Mouse (Mus musculus) left cerebral cortex, postnatal 4 days (tissue): Measurements from ENCODE around the gene Olfm3. TPM values are rescaled to one million over a fixed set of nuclear protein-coding genes. Genes with fewer than 3 reads are reported as not detected.

Experiments
- DNase-seq: peaks from one replicate; pipeline ENCODE4 v3.0.0-alpha.2; 2022
- intact Hi-C: fragments of 180-260 bp; cut with DNase I; formaldehyde crosslinking; loops from one replicate; pipeline ENCODE4 v1.15.1; 2025
- total RNA-seq, 2 experiments: library from RNA; stranded (reverse); gene quantifications; 2 replicates each; pipeline ENCODE4 v1.2.3; 2021

Gene Olfm3
- total RNA-seq, 2 experiments from 2014 or later = 16.7 to 24.9 TPM

DNA sequence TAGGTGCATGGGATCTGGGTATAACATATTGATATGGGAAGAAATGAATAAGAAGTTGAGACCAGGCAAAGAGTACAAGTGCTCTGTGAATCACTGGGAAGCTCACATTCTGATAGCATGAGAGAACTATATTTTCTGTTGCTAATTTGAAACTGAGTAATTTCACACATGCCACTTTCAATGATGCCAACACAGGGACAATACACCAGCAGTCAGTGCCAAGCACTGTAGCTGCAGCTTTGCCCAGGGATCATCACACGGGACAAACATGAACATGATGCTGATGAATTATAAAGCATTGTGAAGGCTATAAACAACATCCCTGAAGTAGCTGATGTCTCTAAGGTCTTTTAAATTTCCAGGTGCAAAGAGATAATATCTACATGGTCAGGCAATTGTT, 161.0 kb downstream of the Olfm3 start:
- no peak for DNase-seq
- intact Hi-C loops = no loop called here

DNA sequence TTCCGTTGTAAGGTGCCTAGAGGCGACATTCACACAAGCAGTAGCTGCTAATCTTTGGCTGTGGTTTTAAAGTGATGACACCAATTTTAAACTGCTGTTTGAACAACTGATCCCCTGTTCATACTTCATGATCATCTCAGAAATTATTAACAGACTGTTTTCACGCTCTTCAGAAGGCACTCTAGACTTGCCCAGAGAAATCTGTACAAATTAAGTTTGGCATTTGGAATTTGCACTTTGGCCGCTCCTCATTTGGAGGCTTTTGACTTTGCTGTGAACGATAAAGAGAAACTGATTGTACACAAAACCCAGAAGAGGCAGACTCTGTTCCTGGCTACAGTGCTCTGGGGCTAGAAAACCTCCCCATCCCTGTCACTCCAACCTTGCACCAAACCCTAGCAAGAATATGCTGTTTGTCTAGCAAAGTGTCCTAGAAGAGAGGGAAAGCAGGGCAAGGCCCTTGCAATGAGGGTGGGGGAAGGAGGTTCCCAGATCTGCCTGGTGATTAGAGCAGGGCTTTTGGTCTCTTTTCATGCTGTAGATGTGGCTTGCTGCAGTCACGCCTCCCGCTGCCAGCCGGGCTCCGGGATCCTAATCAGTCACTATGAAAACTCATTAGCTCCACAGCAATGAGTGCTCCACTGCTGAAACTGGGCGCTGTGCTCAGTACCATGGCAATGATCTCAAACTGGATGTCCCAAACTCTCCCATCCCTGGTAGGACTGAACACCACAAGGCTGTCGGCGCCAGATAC, 176.7 kb downstream of the Olfm3 start:
- intact Hi-C loops = no loop called here
- DNase-seq = peak; percentile 12

DNA sequence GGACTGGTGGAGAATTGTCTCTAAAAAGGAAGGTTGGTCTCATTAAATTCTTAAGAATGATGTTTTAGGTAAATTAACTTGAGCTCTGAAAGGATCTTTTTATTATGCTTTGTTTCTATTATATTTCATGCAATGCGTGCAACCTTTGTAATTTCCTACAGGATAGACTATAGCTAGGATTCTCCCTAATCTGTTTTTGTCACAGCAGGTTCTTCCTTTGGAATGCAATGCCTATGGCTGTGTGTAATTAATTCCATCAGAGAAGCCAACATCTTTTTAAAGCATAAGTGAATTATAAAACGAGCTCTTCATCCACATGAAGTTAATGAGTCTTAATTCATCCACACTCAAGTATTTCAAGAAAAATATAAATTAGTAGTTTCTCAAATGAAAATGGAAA, 177.5 kb downstream of the Olfm3 start:
- intact Hi-C loops = no loop called here
- DNase-seq = no peak

DNA sequence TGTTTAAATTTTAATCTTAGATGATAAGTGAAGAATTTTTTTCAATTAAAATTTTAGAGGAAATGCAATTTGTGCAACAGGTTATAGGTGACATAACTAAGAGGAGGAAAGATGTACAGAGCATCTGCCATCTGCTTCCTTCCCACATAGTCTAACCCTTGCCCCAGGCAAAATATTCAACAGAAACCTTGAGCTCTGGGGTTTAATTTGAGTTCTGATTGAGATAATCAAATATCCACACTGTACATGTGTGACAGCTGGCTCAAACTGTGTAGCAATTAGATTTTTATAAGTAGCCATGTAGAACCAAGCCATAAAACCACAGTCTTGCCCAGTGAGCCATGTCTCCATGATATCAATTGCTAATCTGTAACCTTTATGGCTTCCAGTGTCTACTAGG, 179.1 kb downstream of the Olfm3 start:
- intact Hi-C loops = no loop called here
- DNase-seq = no peak

DNA sequence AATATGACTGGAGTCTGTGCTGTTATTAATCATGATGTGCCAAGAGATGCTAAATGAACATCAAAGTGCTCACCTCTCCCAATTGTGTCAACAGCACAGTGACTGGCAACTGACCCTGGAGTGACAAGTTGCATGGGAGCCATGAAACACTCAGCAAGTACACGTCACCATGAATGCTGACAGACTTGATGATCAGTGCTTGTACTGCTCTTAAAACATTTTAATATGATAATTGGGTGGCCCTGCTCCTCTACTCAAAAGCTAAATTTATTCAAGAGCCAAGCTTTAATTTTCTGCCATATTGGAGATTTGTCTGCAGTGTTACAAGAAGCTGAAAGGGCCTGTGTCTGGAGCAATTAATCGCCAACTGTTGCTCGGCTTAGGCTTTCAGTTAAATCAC, 184.4 kb downstream of the Olfm3 start:
- DNase-seq = no peak
- intact Hi-C loops = no loop called here

DNA sequence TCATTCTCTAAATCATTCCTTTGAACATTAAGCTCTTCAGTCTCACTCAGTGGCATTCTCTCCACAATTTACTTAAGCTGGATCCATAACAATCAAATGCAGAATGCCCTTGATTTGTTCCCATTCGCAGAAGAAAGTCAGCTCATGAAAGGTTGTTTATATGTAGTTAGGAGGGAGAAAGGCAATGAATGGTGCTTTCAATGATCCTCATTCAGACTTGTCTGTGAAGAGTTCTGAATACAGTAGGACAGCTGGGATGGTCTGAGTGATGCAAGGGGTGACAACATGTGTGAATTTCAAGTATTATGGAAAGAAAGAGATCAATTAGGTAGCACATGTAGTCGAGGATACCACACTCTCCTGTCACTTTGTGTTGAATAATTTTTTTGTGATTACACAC, 186.8 kb downstream of the Olfm3 start:
- intact Hi-C loops = no loop called here
- no peak for DNase-seq

DNA sequence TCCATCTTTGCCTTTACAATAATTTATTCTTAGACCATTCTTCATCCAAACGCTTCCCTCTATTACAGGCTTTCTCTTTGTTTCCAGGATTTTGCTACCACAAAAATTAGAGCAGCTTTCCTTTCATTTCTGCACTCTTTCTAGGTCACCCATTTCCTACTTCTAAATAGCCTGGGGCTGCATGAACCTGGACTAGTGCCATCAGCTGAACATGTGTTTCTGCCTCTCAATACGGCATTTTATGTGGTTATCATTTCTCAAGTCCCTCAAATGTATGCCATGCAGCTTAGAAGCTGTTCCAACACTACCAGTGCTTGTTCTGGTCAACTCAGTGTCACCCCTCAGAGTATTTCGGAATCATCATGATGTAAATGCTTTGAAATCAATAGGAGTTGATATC, 191.6 kb downstream of the Olfm3 start:
- DNase-seq = peak; percentile 26
- intact Hi-C loops = no loop called here

DNA sequence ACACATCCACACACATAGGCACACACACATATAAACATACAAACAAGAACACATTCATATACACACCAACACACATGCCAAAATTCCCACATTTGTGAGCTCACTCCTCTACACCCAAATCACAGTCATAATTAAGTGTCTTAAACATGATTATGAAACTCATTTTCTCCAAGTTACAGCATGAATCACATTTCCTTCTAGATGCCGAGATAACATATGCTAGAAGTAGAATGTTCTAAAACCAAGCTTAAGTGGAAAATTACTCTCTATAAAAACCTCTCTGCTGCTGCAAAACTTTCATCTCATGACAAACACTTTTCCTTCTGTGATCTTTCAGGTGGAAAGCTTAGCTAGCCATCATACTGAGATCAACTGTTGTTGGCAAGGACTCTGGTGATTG, 195.7 kb downstream of the Olfm3 start:
- intact Hi-C loops = no loop called here
- no peak for DNase-seq

DNA sequence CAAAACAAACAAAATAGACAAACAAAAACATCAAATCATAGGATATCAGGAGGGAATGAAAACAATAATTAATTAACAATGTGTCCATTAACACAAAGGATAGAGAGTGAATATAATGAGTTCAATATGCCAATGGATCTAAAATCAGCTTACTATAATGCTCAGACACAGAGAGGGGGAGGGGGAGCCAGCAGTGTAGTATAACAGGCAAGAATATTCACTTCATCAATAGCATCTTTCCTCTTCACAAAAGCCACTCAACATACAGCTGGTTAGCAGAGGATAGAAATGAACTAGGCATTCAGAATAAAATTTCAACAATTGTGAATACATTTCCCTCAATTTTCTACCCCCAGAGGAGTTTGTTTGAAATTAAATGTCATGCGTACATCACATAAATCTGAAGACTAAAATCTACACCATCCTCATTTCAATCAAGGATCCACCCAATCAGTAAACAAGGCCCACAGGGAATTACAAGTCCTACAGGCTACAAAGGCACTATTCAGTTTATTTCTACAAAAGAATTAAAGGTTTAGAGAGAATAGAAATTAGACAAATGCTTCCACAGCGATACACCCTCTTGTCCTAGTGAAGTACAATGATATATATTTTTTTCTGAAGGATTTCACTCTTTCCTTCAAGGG, 200.4 kb downstream of the Olfm3 start:
- intact Hi-C loops = loop anchor here (10.0 kb wide), 1 partner anchor 949 kb away; no protein-coding TSS in a partner anchor
- no peak for DNase-seq

DNA sequence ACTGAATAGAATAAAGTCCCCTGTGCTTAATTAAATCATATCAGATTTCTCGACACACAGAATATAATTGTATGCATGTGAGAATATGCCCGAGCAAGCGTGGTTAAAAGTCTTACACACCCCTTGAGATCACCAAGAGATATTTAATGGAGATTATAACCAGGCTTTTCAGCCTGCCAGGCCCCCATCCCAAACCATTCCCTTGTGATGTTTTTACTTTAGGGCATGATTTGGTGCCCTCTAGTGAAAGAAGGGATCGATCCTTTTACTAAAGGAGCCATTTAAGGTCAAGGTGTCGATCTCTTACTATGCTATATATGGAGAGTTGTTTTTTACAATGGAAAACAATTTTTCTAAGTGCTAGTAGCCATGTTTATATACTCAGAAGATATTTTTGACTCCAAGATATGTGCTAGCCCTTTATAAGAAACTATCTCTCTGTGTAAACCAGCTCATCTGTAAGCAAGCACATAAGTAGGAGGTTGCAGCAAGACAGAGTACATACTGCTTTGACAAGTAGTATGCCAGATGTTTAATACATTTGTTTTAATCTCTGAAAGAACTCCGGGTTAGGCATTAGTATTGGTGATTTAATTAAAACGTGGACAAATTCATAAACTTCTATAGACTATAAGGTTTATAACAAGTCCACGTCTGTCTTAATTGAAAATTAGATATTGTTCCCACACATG, 201.1 kb downstream of the Olfm3 start:
- intact Hi-C loops = loop anchor here (10.0 kb wide), 1 partner anchor 950 kb away; no protein-coding TSS in a partner anchor
- peak; percentile 2 for DNase-seq

DNA sequence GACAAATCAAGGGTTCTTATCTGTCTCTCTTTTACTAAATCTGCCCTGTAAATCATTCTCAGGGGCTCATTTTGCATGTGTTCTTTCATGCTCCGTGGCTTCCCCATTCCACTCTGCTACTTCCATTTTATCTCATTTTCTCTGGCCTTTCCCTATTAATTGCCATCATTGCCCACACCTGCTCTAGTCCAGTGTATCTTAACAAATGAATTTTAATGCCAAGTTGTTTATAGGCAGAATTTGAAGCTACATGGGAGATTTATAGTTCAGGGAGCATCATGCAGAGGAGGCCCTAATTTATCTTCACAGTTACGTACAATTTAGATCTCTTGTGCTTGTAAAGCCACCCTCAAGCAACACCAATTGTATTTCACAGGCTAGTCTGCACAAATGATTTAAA, 241.8 kb downstream of the Olfm3 start:
- no peak for DNase-seq
- intact Hi-C loops = no loop called here

DNA sequence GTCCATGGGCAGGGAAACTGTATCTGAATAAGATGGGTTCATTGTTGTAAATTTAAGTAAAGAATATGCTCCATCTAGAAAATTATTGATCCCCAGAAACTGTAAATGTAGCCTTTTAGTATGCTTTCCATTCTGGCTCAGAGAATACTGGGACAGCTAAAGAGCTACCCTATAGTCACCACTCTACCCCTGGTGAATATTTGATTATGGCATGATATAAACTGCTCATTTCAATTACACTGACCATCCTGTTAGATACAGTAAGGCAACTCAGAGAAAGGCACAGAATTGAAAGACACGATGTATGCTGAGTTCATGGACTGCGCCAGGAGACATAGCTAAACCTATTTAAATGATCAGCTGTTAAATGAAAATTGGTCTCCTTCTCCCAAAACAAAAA, 242.4 kb downstream of the Olfm3 start:
- intact Hi-C loops = no loop called here
- DNase-seq = no peak

DNA sequence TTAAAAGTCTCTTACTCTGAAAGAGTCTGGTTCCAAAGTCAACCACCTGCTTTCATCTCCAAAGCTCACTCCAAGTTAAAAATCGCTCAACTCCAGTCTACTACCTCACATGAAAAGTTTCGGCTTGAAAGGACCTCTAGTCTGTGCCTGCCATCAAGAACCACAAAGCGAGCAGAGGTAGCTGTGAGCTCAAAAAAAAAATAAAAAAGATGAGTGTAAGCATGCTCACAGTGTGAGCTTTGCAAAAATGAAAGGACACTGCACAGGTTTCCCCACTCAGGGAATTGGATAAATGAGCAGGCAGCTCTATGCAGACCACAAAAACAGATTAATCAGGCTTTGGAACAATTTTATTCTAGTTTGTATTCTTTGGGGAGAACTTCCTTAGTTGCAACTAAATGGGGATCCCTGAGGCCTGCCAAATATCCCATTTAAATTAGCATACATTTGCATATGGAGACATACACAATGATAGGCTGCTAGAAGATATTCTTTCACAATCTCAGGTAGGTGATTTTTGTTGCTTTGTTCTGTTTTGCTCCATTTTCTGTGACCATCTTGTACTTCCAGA, 255.1 kb downstream of the Olfm3 start:
- intact Hi-C loops = no loop called here
- DNase-seq = no peak

DNA sequence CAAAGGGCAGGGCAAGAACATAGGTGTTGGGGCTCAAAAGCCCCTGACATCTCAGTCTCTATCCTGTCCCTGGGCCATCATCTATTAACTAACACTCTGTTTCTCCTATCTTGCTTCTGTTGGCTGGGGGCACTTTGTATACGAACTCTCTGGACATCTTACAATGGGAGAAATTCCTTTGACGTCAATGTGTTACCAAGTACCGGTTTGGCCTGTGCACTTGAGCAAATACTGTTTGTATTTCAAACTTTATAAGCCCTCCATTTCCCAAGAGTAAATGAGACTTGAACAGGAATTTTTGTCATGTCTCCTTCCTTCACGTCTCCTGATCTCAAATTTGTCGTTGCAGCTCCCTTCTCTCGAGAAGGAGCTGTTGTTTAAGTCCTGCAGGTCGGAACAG, 270.7 kb downstream of the Olfm3 start:
- intact Hi-C loops = no loop called here
- no peak for DNase-seq
